Mouse (Mus musculus): Measurements from ENCODE around the gene Itgav. TPM values are rescaled to one million over a fixed set of nuclear protein-coding genes. Genes with fewer than 3 reads are reported as not detected.
A peak's percentile ranks its signal among the peaks of the same experiment; 100 is the strongest.

Itgav gene
- polyA plus RNA-seq, 1 experiment from 2014 or later = 39.6 TPM

DNA sequence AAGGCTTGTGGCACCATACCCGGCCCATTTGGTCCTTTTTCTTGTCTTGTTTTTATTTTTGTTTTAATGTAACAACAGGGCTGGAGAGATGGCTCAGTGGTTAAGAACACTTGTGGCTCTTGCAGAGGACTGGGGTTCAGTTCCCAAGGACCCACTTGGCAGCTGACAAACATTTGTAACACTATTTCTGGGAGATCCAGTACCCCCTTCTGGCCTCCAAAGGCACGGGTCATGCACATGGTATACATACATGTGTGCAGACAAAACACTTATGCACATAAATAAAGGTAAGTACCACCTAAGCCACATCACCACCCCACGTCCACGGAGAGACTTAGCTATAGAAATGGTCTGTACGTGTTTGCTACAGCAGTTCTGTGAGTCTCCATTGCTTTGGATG lies 12.6 kb downstream of the Itgav start:
- peaks cover 18% of the 10 kb centered on the region for H3K4me1 ChIP-seq (ENCODE audit: control insufficient read depth, insufficient read depth, low read length)
- H3K4me3 ChIP-seq (ENCODE audit: low read length) = no peak overlapping the region
- H3K9me3 ChIP-seq (ENCODE audit: control insufficient read depth, low read length) = no peaks in the 10 kb centered on the region
- no peaks in the 10 kb centered on the region for H3K27me3 ChIP-seq (replicated peaks; ENCODE audit: control insufficient read depth, insufficient read depth, low read length)
- H3K4me2 ChIP-seq (ENCODE audit: low read depth, low read length) = no peak overlapping the region
- 86% methylated on average over 5 of the region's 5 CpGs for WGBS
- no peaks in the 10 kb centered on the region for H3K36me3 ChIP-seq (ENCODE audit: control insufficient read depth, insufficient read depth, low read length)
- no peak for ATAC-seq
- H3K9ac ChIP-seq (ENCODE audit: low read depth, low read length) = no peak overlapping the region
- no peak overlapping the region for H3K27ac ChIP-seq (ENCODE audit: low read length)

DNA sequence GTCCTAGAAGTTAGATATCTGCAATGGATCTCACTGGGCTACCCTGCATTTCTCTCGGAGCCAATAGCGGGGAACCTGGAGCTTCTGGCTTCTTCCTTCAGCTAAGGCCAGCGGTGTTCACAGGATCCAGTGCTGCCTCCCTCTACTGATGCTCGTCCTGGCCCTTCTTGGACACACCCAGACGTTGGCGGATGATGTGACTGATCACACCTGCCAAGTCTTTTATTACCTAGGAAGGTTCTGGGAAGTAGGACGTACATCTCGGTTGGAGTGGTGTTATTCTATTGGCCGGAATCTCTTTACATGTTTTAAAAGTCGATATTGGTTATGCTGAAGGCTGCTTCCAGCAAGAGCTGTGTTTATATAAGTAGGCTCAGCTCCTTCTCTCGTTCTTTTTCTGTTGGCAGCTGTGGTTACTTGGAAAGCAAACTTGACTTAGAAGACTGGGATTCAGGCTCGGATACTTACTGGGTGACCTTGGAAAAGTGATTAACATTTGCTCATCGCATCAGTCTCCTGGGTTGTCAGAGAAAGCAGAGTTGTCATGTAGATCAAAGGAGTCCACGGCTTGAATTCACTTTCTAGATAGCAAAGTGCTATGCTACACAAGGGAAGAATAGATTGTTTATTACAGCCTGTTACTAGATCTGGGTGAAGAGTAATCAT lies 14.5 kb downstream of the Itgav start:
- Histone ChIP-seq H3K27ac (ENCODE audit: low read length) (no peak overlapping the region), H3K4me1 (ENCODE audit: control insufficient read depth, insufficient read depth, low read length) (peaks cover 18% of the 10 kb centered on the region), H3K4me2 (ENCODE audit: low read depth, low read length) (no peak overlapping the region), H3K9ac (ENCODE audit: low read depth, low read length) (no peak overlapping the region), H3K4me3 (ENCODE audit: low read length) (no peak overlapping the region), H3K9me3 (ENCODE audit: control insufficient read depth, low read length) (no peaks in the 10 kb centered on the region), H3K36me3 (ENCODE audit: control insufficient read depth, insufficient read depth, low read length) (no peaks in the 10 kb centered on the region), H3K27me3 (replicated peaks; ENCODE audit: control insufficient read depth, insufficient read depth, low read length) (no peaks in the 10 kb centered on the region)
- no peak for ATAC-seq
- WGBS = 66% methylated on average over 14 of the region's 14 CpGs

DNA sequence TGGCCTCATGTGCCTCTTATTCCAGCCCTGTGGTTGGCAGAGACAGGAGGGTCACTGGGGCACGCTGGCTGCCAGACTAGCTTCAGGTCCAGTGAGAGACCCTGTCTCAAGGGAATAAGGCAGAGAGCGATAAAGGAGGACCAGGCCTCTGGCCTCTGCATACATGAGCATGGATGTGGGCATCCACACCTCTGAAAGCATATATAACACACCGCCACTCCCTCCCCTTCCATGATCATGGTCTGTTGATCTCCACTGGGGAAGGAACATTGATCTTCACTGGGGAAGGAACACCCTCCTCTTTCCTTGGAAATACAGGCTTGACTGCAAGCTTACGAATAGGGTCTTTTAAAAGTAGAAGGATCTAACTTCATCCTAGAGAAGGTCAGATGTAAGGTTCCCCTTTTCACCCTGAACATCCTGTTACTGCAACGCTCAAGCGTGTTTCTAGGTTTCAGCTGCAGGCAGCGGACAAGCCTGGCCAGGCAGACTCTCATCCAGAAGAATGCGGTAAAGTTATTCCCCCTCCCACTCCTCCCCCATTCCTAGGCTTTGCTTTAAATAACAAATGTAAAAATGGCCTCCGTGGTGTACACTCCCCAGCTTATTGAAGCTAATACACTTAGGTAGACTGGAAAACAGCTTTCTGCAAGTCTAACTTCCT lies 15.4 kb downstream of the Itgav start:
- Histone ChIP-seq H3K27me3 (replicated peaks; ENCODE audit: control insufficient read depth, insufficient read depth, low read length) (no peaks in the 10 kb centered on the region), H3K4me1 (ENCODE audit: control insufficient read depth, insufficient read depth, low read length) (peaks cover 14% of the 10 kb centered on the region), H3K9me3 (ENCODE audit: control insufficient read depth, low read length) (no peaks in the 10 kb centered on the region), H3K4me3 (ENCODE audit: low read length) (no peak overlapping the region), H3K27ac (ENCODE audit: low read length) (peak overlapping the region; percentile 57), H3K9ac (ENCODE audit: low read depth, low read length) (no peak overlapping the region), H3K4me2 (ENCODE audit: low read depth, low read length) (no peak overlapping the region), H3K36me3 (ENCODE audit: control insufficient read depth, insufficient read depth, low read length) (no peaks in the 10 kb centered on the region)
- ATAC-seq = no peak
- WGBS = 55% methylated on average over 9 of the region's 9 CpGs

DNA sequence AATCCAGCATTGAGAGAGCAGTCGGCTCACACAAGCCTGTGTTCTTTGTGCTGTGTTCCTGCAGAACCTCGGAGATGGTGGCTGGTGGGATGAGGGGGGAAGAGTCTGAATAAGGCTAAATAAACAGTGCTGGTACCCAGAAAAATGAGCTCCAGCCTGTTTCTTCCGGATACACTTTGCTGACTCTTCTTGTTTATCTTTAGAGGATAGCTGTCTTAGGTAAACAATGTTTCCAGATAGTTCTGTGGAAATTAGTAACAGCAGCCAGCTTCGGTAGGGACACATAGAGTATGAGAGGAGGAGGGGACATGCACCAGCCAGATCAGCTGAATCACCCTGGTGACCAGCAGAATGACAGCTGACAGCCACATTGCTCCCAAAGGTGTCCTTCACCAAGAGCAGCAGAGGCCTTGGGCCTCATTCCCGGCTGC lies 16.4 kb downstream of the Itgav start:
- no peak overlapping the region for H3K9ac ChIP-seq (ENCODE audit: low read depth, low read length)
- no peaks in the 10 kb centered on the region for H3K36me3 ChIP-seq (ENCODE audit: control insufficient read depth, insufficient read depth, low read length)
- no peak overlapping the region for H3K4me3 ChIP-seq (ENCODE audit: low read length)
- 16% methylated on average over 5 of the region's 5 CpGs for WGBS
- H3K4me2 ChIP-seq (ENCODE audit: low read depth, low read length) = no peak overlapping the region
- H3K9me3 ChIP-seq (ENCODE audit: control insufficient read depth, low read length) = no peaks in the 10 kb centered on the region
- H3K27ac ChIP-seq (ENCODE audit: low read length) = no peak overlapping the region
- ATAC-seq = peak; percentile 45; the same call in 1 of the 2 replicates
- peaks cover 18% of the 10 kb centered on the region for H3K4me1 ChIP-seq (ENCODE audit: control insufficient read depth, insufficient read depth, low read length)
- no peaks in the 10 kb centered on the region for H3K27me3 ChIP-seq (replicated peaks; ENCODE audit: control insufficient read depth, insufficient read depth, low read length)

DNA sequence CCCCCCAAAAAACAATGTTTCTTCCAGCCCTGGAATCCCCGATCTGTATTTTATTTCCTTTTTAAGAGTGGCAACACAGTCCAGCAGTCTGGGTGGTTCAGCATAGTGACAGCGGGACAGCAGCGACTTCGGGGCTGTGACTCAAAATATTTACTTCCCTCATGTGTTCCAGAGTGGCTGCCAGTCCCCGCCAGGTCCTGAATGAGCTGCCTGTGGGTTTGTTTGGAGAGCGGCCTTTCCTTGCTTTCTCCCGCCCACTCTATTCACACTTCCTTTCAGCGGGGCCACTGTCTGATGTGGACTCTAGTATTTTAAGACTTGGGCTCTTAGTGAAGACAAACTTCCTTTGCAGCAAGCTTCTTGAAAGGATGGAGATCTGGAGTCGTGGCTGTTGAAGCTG lies 18.0 kb downstream of the Itgav start:
- Histone ChIP-seq H3K9me3 (ENCODE audit: control insufficient read depth, low read length) (no peaks in the 10 kb centered on the region), H3K4me2 (ENCODE audit: low read depth, low read length) (no peak overlapping the region), H3K4me1 (ENCODE audit: control insufficient read depth, insufficient read depth, low read length) (peaks cover 18% of the 10 kb centered on the region), H3K27ac (ENCODE audit: low read length) (no peak overlapping the region), H3K36me3 (ENCODE audit: control insufficient read depth, insufficient read depth, low read length) (no peaks in the 10 kb centered on the region), H3K4me3 (ENCODE audit: low read length) (no peak overlapping the region), H3K9ac (ENCODE audit: low read depth, low read length) (no peak overlapping the region), H3K27me3 (replicated peaks; ENCODE audit: control insufficient read depth, insufficient read depth, low read length) (no peaks in the 10 kb centered on the region)
- peak; percentile 21; the same call in 1 of the 2 replicates for ATAC-seq
- WGBS = 51% methylated on average over 9 of the region's 9 CpGs

DNA sequence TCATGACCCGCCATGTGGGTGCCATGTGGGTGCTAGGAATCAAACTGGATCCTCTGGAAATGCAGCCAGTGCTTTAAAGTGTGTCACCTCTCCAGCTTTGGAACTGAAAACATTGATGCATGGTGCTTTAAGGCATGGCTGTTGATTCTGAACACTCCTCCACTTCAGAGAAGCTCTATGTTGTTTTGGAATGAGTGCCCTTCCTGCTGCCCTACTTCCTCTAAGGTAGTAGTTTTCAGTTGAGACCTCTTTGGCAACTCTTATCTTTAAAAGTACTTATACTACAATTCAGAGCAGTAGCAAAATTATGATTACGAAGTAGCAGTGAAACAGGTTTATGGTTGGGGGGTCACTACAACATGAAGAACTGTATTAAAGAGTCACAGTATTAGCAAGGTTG lies 18.6 kb downstream of the Itgav start:
- no peaks in the 10 kb centered on the region for H3K36me3 ChIP-seq (ENCODE audit: control insufficient read depth, insufficient read depth, low read length)
- no peaks in the 10 kb centered on the region for H3K27me3 ChIP-seq (replicated peaks; ENCODE audit: control insufficient read depth, insufficient read depth, low read length)
- peaks cover 18% of the 10 kb centered on the region for H3K4me1 ChIP-seq (ENCODE audit: control insufficient read depth, insufficient read depth, low read length)
- H3K9ac ChIP-seq (ENCODE audit: low read depth, low read length) = no peak overlapping the region
- no peaks in the 10 kb centered on the region for H3K9me3 ChIP-seq (ENCODE audit: control insufficient read depth, low read length)
- H3K27ac ChIP-seq (ENCODE audit: low read length) = no peak overlapping the region
- no peak overlapping the region for H3K4me2 ChIP-seq (ENCODE audit: low read depth, low read length)
- no peak for ATAC-seq
- H3K4me3 ChIP-seq (ENCODE audit: low read length) = no peak overlapping the region
- 93% methylated on average over 2 of the region's 2 CpGs for WGBS

DNA sequence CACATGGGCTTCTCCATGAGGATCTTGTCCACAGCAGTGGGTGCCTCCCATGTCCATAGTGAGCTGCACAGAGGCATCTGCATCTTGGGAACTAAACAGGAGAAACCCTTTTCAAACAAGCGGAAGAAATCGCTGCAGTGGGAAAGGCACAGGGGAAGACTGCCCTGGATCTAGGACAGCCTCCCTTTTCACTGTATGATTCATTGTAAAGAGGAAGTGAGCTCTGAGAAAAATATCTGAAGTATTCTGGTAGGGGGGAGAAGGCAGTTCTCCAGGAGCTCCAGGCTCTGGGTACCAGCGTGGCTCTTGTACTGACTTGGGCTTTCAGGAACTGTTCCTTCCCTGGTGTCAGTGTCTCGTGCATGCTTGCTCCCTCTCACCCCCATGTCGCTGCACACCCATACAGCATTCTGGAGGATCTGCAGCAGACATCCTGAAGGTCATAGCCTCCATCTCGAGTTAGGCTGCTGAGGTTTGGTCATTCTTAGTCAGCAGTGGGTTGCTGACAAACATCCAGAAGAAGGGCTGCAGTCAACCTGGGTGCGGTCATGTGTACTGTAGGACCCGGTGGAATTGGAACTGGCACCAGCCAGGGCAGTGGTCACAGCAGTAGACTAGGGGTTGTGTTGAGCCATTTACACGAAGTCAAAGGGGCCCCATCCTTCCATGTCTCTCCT lies 20.2 kb downstream of the Itgav start:
- Histone ChIP-seq H3K27ac (ENCODE audit: low read length) (peak overlapping the region; percentile 17; the same call in 1 of the 2 replicates), H3K4me3 (ENCODE audit: low read length) (no peak overlapping the region), H3K9ac (ENCODE audit: low read depth, low read length) (no peak overlapping the region), H3K27me3 (replicated peaks; ENCODE audit: control insufficient read depth, insufficient read depth, low read length) (no peaks in the 10 kb centered on the region), H3K4me2 (ENCODE audit: low read depth, low read length) (no peak overlapping the region), H3K9me3 (ENCODE audit: control insufficient read depth, low read length) (no peaks in the 10 kb centered on the region), H3K4me1 (ENCODE audit: control insufficient read depth, insufficient read depth, low read length) (peaks cover 16% of the 10 kb centered on the region), H3K36me3 (ENCODE audit: control insufficient read depth, insufficient read depth, low read length) (peaks cover 9% of the 10 kb centered on the region)
- ATAC-seq = peak; percentile 39
- WGBS = 56% methylated on average over 9 of the region's 9 CpGs

DNA sequence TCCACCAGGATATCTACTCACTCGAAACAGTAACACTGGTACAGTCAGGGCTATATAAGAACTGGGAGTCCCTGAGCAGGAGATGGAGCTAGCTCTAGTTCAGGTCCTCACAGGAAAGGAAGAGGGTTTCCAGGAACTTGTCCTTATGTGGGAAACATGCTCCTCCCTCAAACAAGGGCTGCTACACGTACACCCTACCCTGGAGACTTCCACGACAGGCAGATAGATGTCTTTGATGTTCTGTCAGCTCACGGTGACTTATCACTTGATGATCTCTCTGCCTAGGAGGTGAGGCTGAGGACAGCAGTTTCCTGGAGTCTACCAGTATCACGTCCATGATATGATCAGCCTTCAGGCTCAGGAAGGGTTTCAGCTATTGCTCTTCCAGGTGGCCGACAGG lies 21.1 kb downstream of the Itgav start:
- H3K4me2 ChIP-seq (ENCODE audit: low read depth, low read length) = no peak overlapping the region
- H3K27me3 ChIP-seq (replicated peaks; ENCODE audit: control insufficient read depth, insufficient read depth, low read length) = no peaks in the 10 kb centered on the region
- WGBS = 56% methylated on average over 6 of the region's 6 CpGs
- no peak overlapping the region for H3K9ac ChIP-seq (ENCODE audit: low read depth, low read length)
- H3K4me1 ChIP-seq (ENCODE audit: control insufficient read depth, insufficient read depth, low read length) = peaks cover 12% of the 10 kb centered on the region; the same call in 1 of the 2 replicates
- H3K4me3 ChIP-seq (ENCODE audit: low read length) = no peak overlapping the region
- H3K36me3 ChIP-seq (ENCODE audit: control insufficient read depth, insufficient read depth, low read length) = peaks cover 9% of the 10 kb centered on the region
- no peak overlapping the region for H3K27ac ChIP-seq (ENCODE audit: low read length)
- no peak for ATAC-seq
- H3K9me3 ChIP-seq (ENCODE audit: control insufficient read depth, low read length) = no peaks in the 10 kb centered on the region

DNA sequence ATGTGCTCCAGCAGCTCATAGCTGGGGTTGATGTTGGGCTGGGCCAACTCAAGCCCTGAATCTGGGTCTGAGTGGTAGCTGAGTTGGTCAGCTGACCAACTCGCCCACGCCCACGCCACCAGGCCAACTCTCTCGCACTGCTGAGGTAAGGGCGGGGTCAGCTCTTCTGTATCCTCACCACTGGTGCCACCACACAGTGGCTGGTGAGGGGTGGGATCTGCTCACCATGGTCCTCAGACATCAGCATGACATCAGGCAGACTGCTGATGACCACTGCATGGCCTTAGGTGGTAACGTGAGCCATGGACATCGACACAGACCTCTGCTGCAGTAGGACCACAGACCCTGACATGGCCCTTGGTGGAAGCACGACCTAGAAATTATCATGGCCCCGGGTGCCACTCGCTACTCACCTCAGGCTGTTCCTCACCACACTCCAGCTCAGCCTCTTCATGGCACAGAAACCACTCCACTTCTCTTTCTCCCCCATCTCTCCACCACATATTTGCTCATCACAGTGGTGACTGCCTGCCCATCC lies 24.5 kb downstream of the Itgav start:
- WGBS = 94% methylated on average over 10 of the region's 10 CpGs
- H3K36me3 ChIP-seq (ENCODE audit: control insufficient read depth, insufficient read depth, low read length) = peaks cover 9% of the 10 kb centered on the region
- no peak for ATAC-seq
- no peaks in the 10 kb centered on the region for H3K27me3 ChIP-seq (replicated peaks; ENCODE audit: control insufficient read depth, insufficient read depth, low read length)
- no peak overlapping the region for H3K4me3 ChIP-seq (ENCODE audit: low read length)
- peaks cover 7% of the 10 kb centered on the region; the same call in 1 of the 2 replicates for H3K4me1 ChIP-seq (ENCODE audit: control insufficient read depth, insufficient read depth, low read length)
- no peaks in the 10 kb centered on the region for H3K9me3 ChIP-seq (ENCODE audit: control insufficient read depth, low read length)
- no peak overlapping the region for H3K4me2 ChIP-seq (ENCODE audit: low read depth, low read length)
- H3K27ac ChIP-seq (ENCODE audit: low read length) = no peak overlapping the region
- no peak overlapping the region for H3K9ac ChIP-seq (ENCODE audit: low read depth, low read length)
